Mouse (Mus musculus): ENCODE measurements around the gene Pik3cg. TPM values are rescaled to one million over a fixed set of nuclear protein-coding genes. Genes with fewer than 3 reads are reported as not detected.

The Pik3cg gene
- polyA plus RNA-seq, 1 experiment from 2014 or later, result 3.7 TPM

DNA sequence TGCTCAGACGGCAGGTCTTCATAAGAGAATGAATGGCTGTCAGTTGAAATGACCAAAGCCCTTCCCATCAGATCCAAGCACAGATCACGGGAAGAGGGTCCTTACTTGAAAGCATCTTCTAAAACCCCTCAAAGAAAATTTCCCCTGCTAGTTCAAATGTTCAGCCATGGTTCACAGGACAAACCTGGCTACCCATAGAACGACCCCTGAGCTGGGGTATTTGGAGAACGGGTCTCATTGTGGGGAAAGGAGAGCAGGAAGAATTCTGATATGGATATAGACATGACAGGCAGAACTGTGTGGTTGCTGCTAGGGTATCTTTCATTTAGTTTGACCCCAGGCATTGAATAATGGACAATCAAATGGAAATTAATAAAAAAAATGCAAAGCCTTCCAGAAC lies 62.8 kb downstream of the Pik3cg start:
- H3K4me3 ChIP-seq (ENCODE audit: low read depth, low read length), result no peak overlapping the region
- DNase-seq (ENCODE audit: low spot score) (no peak), ATAC-seq (replicated peaks; ENCODE audit: low FRiP score, low TSS enrichment, low read depth) (no peak)
- 87% methylated on average over 4 of the region's 4 CpGs for WGBS
- no peaks in the 10 kb centered on the region for H3K27me3 ChIP-seq (replicated peaks; ENCODE audit: control insufficient read depth, insufficient read depth, low read length)
- H3K4me2 ChIP-seq (ENCODE audit: low read length), result no peak overlapping the region
- no peaks in the 10 kb centered on the region for H3K9me3 ChIP-seq (ENCODE audit: control insufficient read depth, low read length)
- no peaks in the 10 kb centered on the region for H3K36me3 ChIP-seq (ENCODE audit: control insufficient read depth, insufficient read depth, low read length)
- no peak overlapping the region for H3K9ac ChIP-seq (ENCODE audit: low read length)
- no peak overlapping the region for H3K27ac ChIP-seq (ENCODE audit: low read depth)
- H3K4me1 ChIP-seq (replicated peaks; ENCODE audit: control insufficient read depth, insufficient read depth, low read length), result no peaks in the 10 kb centered on the region

DNA sequence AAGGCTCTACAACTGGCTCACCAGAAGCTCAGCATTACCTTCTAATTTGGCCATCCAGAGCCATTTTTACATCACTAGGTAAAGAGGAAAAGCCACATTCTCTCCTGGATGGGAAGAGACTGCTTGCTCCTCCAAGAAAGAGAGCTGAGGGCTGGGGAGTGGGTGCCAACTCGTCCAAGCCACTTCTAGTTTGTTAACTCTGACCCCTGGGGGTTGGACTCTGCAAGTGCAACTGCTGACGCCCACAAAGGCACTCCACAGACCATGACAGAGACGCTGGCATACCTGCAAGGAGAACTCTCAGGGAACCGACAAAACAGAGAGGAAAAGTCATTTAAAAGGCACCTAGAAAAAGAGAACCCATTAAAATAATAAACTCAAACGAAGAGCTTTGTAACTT lies 63.9 kb downstream of the Pik3cg start:
- DNase-seq (ENCODE audit: low spot score), result peak; percentile 87
- no peaks in the 10 kb centered on the region for H3K9me3 ChIP-seq (ENCODE audit: control insufficient read depth, low read length)
- no peak overlapping the region for H3K9ac ChIP-seq (ENCODE audit: low read length)
- WGBS, result 5% methylated on average over 5 of the region's 5 CpGs
- no peak overlapping the region for H3K4me2 ChIP-seq (ENCODE audit: low read length)
- H3K27me3 ChIP-seq (replicated peaks; ENCODE audit: control insufficient read depth, insufficient read depth, low read length), result no peaks in the 10 kb centered on the region
- ATAC-seq (replicated peaks; ENCODE audit: low FRiP score, low TSS enrichment, low read depth), result 0 out of 2 replicates have a peak, but pooled peaks have one; percentile 60
- H3K27ac ChIP-seq (ENCODE audit: low read depth), result no peak overlapping the region
- H3K4me1 ChIP-seq (replicated peaks; ENCODE audit: control insufficient read depth, insufficient read depth, low read length), result peaks cover 2% of the 10 kb centered on the region; the same call in 1 of the 2 replicates
- H3K36me3 ChIP-seq (ENCODE audit: control insufficient read depth, insufficient read depth, low read length), result no peaks in the 10 kb centered on the region
- no peak overlapping the region for H3K4me3 ChIP-seq (ENCODE audit: low read depth, low read length)

DNA sequence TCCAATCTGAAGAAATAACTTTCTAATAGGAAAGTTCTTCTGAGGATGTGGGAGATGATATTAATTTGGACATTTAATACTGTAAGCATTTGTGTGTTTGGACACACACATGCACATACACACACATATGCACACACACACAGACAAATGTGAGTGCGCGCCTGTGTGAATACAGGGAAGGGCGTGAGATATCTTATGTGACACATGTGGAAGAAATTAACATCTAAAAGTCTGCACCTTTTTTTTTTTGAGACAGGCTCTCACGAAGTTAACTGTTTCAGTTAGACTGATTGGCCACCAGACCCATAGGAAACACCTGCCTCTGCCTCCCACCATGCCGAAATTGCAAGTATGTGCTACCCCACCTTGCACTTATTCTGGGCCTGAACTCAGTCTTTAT lies 64.7 kb downstream of the Pik3cg start:
- no peaks in the 10 kb centered on the region for H3K36me3 ChIP-seq (ENCODE audit: control insufficient read depth, insufficient read depth, low read length)
- H3K4me3 ChIP-seq (ENCODE audit: low read depth, low read length), result no peak overlapping the region
- WGBS, result 86% methylated on average over 5 of the region's 5 CpGs
- peaks cover 5% of the 10 kb centered on the region; the same call in 1 of the 2 replicates for H3K4me1 ChIP-seq (replicated peaks; ENCODE audit: control insufficient read depth, insufficient read depth, low read length)
- H3K4me2 ChIP-seq (ENCODE audit: low read length), result no peak overlapping the region
- no peak overlapping the region for H3K9ac ChIP-seq (ENCODE audit: low read length)
- DNase-seq (ENCODE audit: low spot score) (no peak), ATAC-seq (replicated peaks; ENCODE audit: low FRiP score, low TSS enrichment, low read depth) (no peak)
- H3K27ac ChIP-seq (ENCODE audit: low read depth), result no peak overlapping the region
- H3K9me3 ChIP-seq (ENCODE audit: control insufficient read depth, low read length), result no peaks in the 10 kb centered on the region
- H3K27me3 ChIP-seq (replicated peaks; ENCODE audit: control insufficient read depth, insufficient read depth, low read length), result no peaks in the 10 kb centered on the region

DNA sequence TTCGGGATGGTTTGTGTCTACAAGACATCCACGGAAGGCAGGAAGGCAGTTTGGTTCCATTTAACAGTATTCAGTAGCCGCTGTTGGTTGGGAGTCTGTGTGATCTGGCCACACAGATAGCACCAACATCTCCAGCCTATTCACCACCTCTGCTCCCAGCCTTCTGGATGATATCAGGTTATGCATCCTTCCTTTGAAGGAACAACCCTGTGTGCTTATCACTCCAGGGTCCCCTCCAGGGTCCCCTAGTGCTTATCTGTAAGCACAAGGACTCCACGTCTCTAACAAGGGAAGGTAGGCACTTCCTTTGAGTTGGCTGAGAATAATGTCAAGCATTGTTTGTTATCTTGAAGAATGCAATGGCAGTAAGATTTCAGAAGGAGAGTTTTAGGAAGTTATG lies 65.3 kb downstream of the Pik3cg start:
- no peak for ATAC-seq (replicated peaks; ENCODE audit: low FRiP score, low TSS enrichment, low read depth)
- H3K4me1 ChIP-seq (replicated peaks; ENCODE audit: control insufficient read depth, insufficient read depth, low read length), result peaks cover 11% of the 10 kb centered on the region; the same call in 1 of the 2 replicates
- no peaks in the 10 kb centered on the region for H3K36me3 ChIP-seq (ENCODE audit: control insufficient read depth, insufficient read depth, low read length)
- no peak overlapping the region for H3K4me3 ChIP-seq (ENCODE audit: low read depth, low read length)
- DNase-seq (ENCODE audit: low spot score), result no peak
- no peak overlapping the region for H3K27ac ChIP-seq (ENCODE audit: low read depth)
- H3K9me3 ChIP-seq (ENCODE audit: control insufficient read depth, low read length), result no peaks in the 10 kb centered on the region
- 69% methylated on average over 4 of the region's 4 CpGs for WGBS
- H3K4me2 ChIP-seq (ENCODE audit: low read length), result no peak overlapping the region
- H3K9ac ChIP-seq (ENCODE audit: low read length), result no peak overlapping the region
- no peaks in the 10 kb centered on the region for H3K27me3 ChIP-seq (replicated peaks; ENCODE audit: control insufficient read depth, insufficient read depth, low read length)

DNA sequence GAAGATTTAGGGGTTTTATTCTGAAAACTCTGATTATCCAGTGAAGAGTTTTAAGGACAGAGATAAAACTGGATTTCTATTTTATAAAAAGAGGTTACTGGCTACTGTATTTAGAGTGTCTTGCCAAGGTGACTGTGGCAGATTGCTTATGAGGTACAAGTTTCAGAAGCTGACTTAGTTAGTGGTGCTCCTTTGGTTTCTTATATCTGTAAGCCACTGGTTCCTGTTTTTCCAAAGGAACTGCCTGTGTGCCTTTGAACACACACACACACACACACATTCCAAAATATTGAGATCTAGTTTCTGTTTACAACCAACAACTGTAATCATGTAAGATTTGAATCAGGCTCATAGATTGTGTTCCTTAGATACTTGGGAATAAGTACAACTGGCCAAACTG lies 66.7 kb downstream of the Pik3cg start:
- no peak overlapping the region for H3K4me2 ChIP-seq (ENCODE audit: low read length)
- DNase-seq (ENCODE audit: low spot score), result no peak
- H3K4me1 ChIP-seq (replicated peaks; ENCODE audit: control insufficient read depth, insufficient read depth, low read length), result peaks cover 11% of the 10 kb centered on the region; the same call in 1 of the 2 replicates
- no peaks in the 10 kb centered on the region for H3K27me3 ChIP-seq (replicated peaks; ENCODE audit: control insufficient read depth, insufficient read depth, low read length)
- ATAC-seq (replicated peaks; ENCODE audit: low FRiP score, low TSS enrichment, low read depth), result no peak
- no peaks in the 10 kb centered on the region for H3K9me3 ChIP-seq (ENCODE audit: control insufficient read depth, low read length)
- H3K36me3 ChIP-seq (ENCODE audit: control insufficient read depth, insufficient read depth, low read length), result no peaks in the 10 kb centered on the region
- no peak overlapping the region for H3K4me3 ChIP-seq (ENCODE audit: low read depth, low read length)
- no peak overlapping the region for H3K9ac ChIP-seq (ENCODE audit: low read length)
- no peak overlapping the region for H3K27ac ChIP-seq (ENCODE audit: low read depth)

DNA sequence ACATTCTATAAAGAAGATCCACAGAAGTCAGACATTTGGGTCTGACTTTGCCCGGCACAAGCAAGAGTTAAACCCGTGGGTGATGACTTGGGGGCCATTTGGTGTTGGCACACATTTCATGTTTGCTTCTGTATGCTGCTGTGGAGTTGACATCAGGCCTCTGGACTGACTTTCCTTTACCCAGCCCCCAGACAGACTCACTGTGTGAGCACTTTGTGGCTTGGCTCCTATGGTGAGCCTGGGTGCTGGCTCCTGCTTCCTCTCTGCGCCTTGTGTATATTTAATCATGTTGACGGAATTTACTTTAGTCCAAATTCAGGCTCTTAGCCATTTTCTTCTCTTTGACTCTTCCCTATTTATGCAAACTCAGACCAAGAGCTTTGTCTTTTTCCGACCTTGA lies 69.6 kb downstream of the Pik3cg start:
- H3K9ac ChIP-seq (ENCODE audit: low read length), result no peak overlapping the region
- no peak overlapping the region; the same call in 1 of the 2 replicates for H3K4me2 ChIP-seq (ENCODE audit: low read length)
- peaks cover 11% of the 10 kb centered on the region; the same call in 1 of the 2 replicates for H3K4me1 ChIP-seq (replicated peaks; ENCODE audit: control insufficient read depth, insufficient read depth, low read length)
- DNase-seq (ENCODE audit: low spot score) (no peak), ATAC-seq (replicated peaks; ENCODE audit: low FRiP score, low TSS enrichment, low read depth) (no peak; the same call in 1 of the 2 replicates)
- WGBS, result 61% methylated on average over 5 of the region's 5 CpGs
- H3K27ac ChIP-seq (ENCODE audit: low read depth), result peak overlapping the region; percentile 69
- no peaks in the 10 kb centered on the region for H3K9me3 ChIP-seq (ENCODE audit: control insufficient read depth, low read length)
- no peaks in the 10 kb centered on the region for H3K36me3 ChIP-seq (ENCODE audit: control insufficient read depth, insufficient read depth, low read length)
- H3K27me3 ChIP-seq (replicated peaks; ENCODE audit: control insufficient read depth, insufficient read depth, low read length), result no peaks in the 10 kb centered on the region
- no peak overlapping the region for H3K4me3 ChIP-seq (ENCODE audit: low read depth, low read length)

DNA sequence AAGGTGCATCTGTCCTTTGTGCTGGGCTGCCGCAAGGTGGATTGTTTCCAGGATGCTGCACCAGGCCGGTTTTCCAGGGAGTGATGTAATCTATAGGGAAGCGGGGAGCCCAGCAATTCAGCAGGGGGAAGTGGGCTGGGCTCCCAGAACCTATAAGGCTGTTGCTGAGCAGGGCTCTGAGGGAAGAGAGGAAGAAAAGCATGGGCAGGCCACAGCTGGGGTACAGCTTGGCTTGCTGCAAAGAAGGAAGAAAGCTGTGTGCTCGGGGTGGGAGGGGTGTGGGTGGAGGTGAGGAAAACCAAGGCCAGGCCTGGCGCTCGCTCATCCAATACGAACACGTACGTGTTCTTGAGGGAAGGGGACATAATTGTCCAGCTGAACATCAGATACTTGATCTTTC lies 70.1 kb downstream of the Pik3cg start:
- ATAC-seq (replicated peaks; ENCODE audit: low FRiP score, low TSS enrichment, low read depth), result no peak
- peak overlapping the region; percentile 69 for H3K27ac ChIP-seq (ENCODE audit: low read depth)

DNA sequence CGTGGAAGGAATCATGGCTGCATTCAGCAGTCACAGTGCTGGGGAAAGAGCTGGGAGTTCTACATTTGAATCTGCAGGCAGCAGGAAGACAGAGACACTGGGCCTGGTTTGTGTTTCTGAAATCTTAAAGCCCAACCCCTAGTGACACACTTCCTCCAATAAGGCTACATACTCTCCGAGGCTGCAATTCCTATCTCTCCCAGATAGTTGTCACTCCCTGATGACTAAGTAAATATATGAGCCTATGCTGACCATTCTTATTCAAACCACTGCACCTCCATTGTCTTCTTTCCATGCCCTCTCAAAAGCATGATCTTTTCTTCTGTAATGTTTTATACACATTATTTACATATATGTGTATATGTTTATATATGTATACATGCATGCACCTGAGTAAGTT lies 70.9 kb downstream of the Pik3cg start:
- H3K9me3 ChIP-seq (ENCODE audit: control insufficient read depth, low read length), result no peaks in the 10 kb centered on the region
- WGBS, result 65% methylated on average over 2 of the region's 2 CpGs

More for the DNA sequence above, 70.1 kb downstream of the Pik3cg start:
- no peaks in the 10 kb centered on the region for H3K27me3 ChIP-seq (replicated peaks; ENCODE audit: control insufficient read depth, insufficient read depth, low read length)
- peaks cover 11% of the 10 kb centered on the region; the same call in 1 of the 2 replicates for H3K4me1 ChIP-seq (replicated peaks; ENCODE audit: control insufficient read depth, insufficient read depth, low read length)
- no peak for DNase-seq (ENCODE audit: low spot score)
- H3K9me3 ChIP-seq (ENCODE audit: control insufficient read depth, low read length), result no peaks in the 10 kb centered on the region
- no peaks in the 10 kb centered on the region for H3K36me3 ChIP-seq (ENCODE audit: control insufficient read depth, insufficient read depth, low read length)
- WGBS, result 55% methylated on average over 9 of the region's 9 CpGs
- H3K9ac ChIP-seq (ENCODE audit: low read length), result no peak overlapping the region
- H3K4me2 ChIP-seq (ENCODE audit: low read length), result no peak overlapping the region
- no peak overlapping the region for H3K4me3 ChIP-seq (ENCODE audit: low read depth, low read length)

More for the DNA sequence above, 70.9 kb downstream of the Pik3cg start:
- H3K36me3 ChIP-seq (ENCODE audit: control insufficient read depth, insufficient read depth, low read length), result no peaks in the 10 kb centered on the region
- H3K27ac ChIP-seq (ENCODE audit: low read depth), result no peak overlapping the region
- H3K27me3 ChIP-seq (replicated peaks; ENCODE audit: control insufficient read depth, insufficient read depth, low read length), result no peaks in the 10 kb centered on the region
- ATAC-seq (replicated peaks; ENCODE audit: low FRiP score, low TSS enrichment, low read depth) (no peak), DNase-seq (ENCODE audit: low spot score) (no peak)
- no peak overlapping the region for H3K4me2 ChIP-seq (ENCODE audit: low read length)
- peaks cover 11% of the 10 kb centered on the region; the same call in 1 of the 2 replicates for H3K4me1 ChIP-seq (replicated peaks; ENCODE audit: control insufficient read depth, insufficient read depth, low read length)
- H3K9ac ChIP-seq (ENCODE audit: low read length), result no peak overlapping the region
- H3K4me3 ChIP-seq (ENCODE audit: low read depth, low read length), result no peak overlapping the region

All from intestine, embryonic 14.5 days (tissue).